Mouse (Mus musculus) lung, adult 2 months (tissue): Measurements from ENCODE around the gene Crhr1.
A peak's percentile ranks its signal among the peaks of the same experiment; 100 is the strongest.

ENCODE experiments used
- CTCF ChIP-seq: fragments of 200-500 bp; IDR thresholded peaks from 2 replicates; pipeline ENCODE4 v1.5.1; 2011; ENCODE audit warnings: mild to moderate bottlenecking, low read length, control low read depth; ENCODE audit not compliant: insufficient read depth
- POLR2A ChIP-seq: fragments of 200-500 bp; IDR thresholded peaks from 2 replicates; pipeline ENCODE4 v1.6.1; 2011; ENCODE audit warnings: low read depth, mild to moderate bottlenecking, control low read depth, low read length, borderline replicate concordance; ENCODE audit errors: extremely low read depth

- TF ChIP-seq CTCF (peak; percentile 96), POLR2A (no peak)
Measured at GRCm38 (mm10) chr11:104171281-104171781, 38.7 kb downstream of the Crhr1 start.
